Mouse (Mus musculus): ENCODE measurements around the gene F930015N05Rik. TPM values are rescaled to one million over a fixed set of nuclear protein-coding genes. Genes with fewer than 3 reads are reported as not detected.

Gene F930015N05Rik
- not detected for total RNA-seq (2023)

GRCm38 (mm10) chr11:64436412-64436727 lies at the start of gene F930015N05Rik:
F930015N05Rik (minus strand) TSS chr11:64436653.

GRCm38 (mm10) chr11:64434611-64435545 lies 1.6 kb downstream of the F930015N05Rik start, which contains the start of gene Hs3st3a1:
Hs3st3a1 (plus strand) TSS chr11:64435332.

Other genes starting within 250 kb of the F930015N05Rik start
- under 1 TPM; 0.30 to 0.41 TPM for gene Hs3st3a1, start 1.3 kb downstream of the F930015N05Rik start, total RNA-seq (2023)